Mouse (Mus musculus) macrophage (primary cell): ENCODE measurements around the gene Olfr378. TPM values are rescaled to one million over a fixed set of nuclear protein-coding genes. Genes with fewer than 3 reads are reported as not detected.

ENCODE experiments used
- H3K27ac ChIP-seq: fragments of 350-480 bp; formaldehyde crosslinking; 2 replicates; pipeline ENCODE4 v1.9.0; 2021
- H3K36me3 ChIP-seq: fragments of 350-480 bp; formaldehyde crosslinking; 2 replicates; pipeline ENCODE4 v1.9.0; 2021; ENCODE audit errors: inconsistent target
- H3K4me3 ChIP-seq: fragments of 350-480 bp; formaldehyde crosslinking; 2 replicates; pipeline ENCODE4 v1.9.0; 2021; ENCODE audit errors: inconsistent target
- H3K79me2 ChIP-seq: fragments of 350-480 bp; formaldehyde crosslinking; 2 replicates; pipeline ENCODE4 v1.9.0; 2021; ENCODE audit errors: inconsistent target
- WGBS: methylation state at CpG from one replicate; pipeline ENCODE4 v1.1.7; 2026; ENCODE audit warnings: inconsistent platforms; ENCODE audit not compliant: missing documents; 5-methylcytosine and 5-hydroxymethylcytosine counted together
- polyA plus RNA-seq: library from polyadenylated mRNA; stranded (reverse); fragments of 250-400 nt; gene quantifications from 3 replicates; pipeline ENCODE4 v1.2.4, GENCODE M21; 2018; ENCODE audit warnings: inconsistent platforms
- total RNA-seq, 78 experiments: library from RNA; depleted of rRNA; stranded (reverse); fragments of 250-400 nt; gene quantifications; 1 replicate in 9 of 78; 2 replicates in 24 of 78; 3 replicates in 43 of 78; 4 replicates in 2 of 78; pipeline ENCODE4 v1.2.4; 2018; ENCODE audit warnings: inconsistent platforms in 56 of 78

Olfr378 gene
- not detected for total RNA-seq (2018; cell fraction: chromatin; rRNA removed)
- total RNA-seq (2018; cell fraction: cytosol; rRNA removed) = not detected
- total RNA-seq (2018; cell fraction: nucleus; rRNA removed) = not detected
- not detected in 3 replicates for polyA plus RNA-seq

- H3K27ac ChIP-seq = no peak within 1 kb of the TSS
- no CpG with 5 or more reads among the region's 1 CpGs for WGBS
- H3K79me2 ChIP-seq = no peaks in the 10 kb centered on the region
Observed at GRCm38 (mm10) chr11:73428377-73428776, at the start of gene Olfr378. Gene Olfr378, minus strand, starts transcription at chr11:73428477.

GRCm38 (mm10) chr11:73457408-73457807 lies 29.1 kb upstream of the Olfr378 start, which contains the start of gene Olfr380:
Gene Olfr380, minus strand, starts transcription at chr11:73457508.
- WGBS = no CpG with 5 or more reads among the region's 1 CpGs
- Histone ChIP-seq H3K79me2 (no peaks in the 10 kb centered on the region), H3K4me3 (no peak within 1 kb of the TSS), H3K36me3 (no peaks in the 10 kb centered on the region), H3K27ac (no peak within 1 kb of the TSS)

More at GRCm38 (mm10) chr11:73428377-73428776, at the start of gene Olfr378:
- no peak within 1 kb of the TSS for H3K4me3 ChIP-seq
- no peaks in the 10 kb centered on the region for H3K36me3 ChIP-seq

- Histone ChIP-seq H3K36me3 (no peaks in the 10 kb centered on the region), H3K79me2 (no peaks in the 10 kb centered on the region), H3K27ac (no peak within 1 kb of the TSS), H3K4me3 (no peak within 1 kb of the TSS)
Observed at GRCm38 (mm10) chr11:73399514-73399913, 28.8 kb downstream of the Olfr378 start, which contains the start of gene Olfr1. Gene Olfr1, minus strand, starts transcription at chr11:73399614.

- no peaks in the 10 kb centered on the region for H3K79me2 ChIP-seq
- H3K36me3 ChIP-seq = no peaks in the 10 kb centered on the region
- H3K27ac ChIP-seq = no peak overlapping the region
- no peak overlapping the region for H3K4me3 ChIP-seq
- 63% methylated on average over 4 of the region's 4 CpGs for WGBS
Observed at GRCm38 (mm10) chr11:73395374-73395773, 32.9 kb downstream of the Olfr378 start.

Other genes starting within 250 kb of the Olfr378 start
- 28.3 to 65.1 TPM (median 44.3 TPM) in 3 replicates for gene Ctns, start 229.4 kb downstream of the Olfr378 start, polyA plus RNA-seq
- gene Shpk, start 229.0 kb downstream of the Olfr378 start, polyA plus RNA-seq = 3.1 to 4.5 TPM (median 3.4 TPM) in 3 replicates
- not detected in 3 replicates for gene Trpv1, start 194.2 kb downstream of the Olfr378 start, polyA plus RNA-seq
- gene Trpv3, start 161.1 kb downstream of the Olfr378 start, polyA plus RNA-seq = not detected in 3 replicates
- 0.83 to 3.9 TPM (median 1.8 TPM) in 3 replicates for gene Aspa, start 98.9 kb downstream of the Olfr378 start, polyA plus RNA-seq
- gene Gm49340, start 98.7 kb downstream of the Olfr378 start, polyA plus RNA-seq = not detected in 3 replicates
- not detected in 3 replicates for gene Spata22, start 98.7 kb downstream of the Olfr378 start, polyA plus RNA-seq
- not detected in 3 replicates for gene Olfr20, start 77.7 kb downstream of the Olfr378 start, polyA plus RNA-seq
- gene Olfr376, start 57.2 kb downstream of the Olfr378 start, polyA plus RNA-seq = not detected in 3 replicates
- gene Olfr1, start 28.9 kb downstream of the Olfr378 start, polyA plus RNA-seq = not detected in 3 replicates
- gene Olfr380, start 29.0 kb upstream of the Olfr378 start, polyA plus RNA-seq = not detected in 3 replicates
- gene Olfr381, start 63.1 kb upstream of the Olfr378 start, polyA plus RNA-seq = not detected in 3 replicates
- not detected in 3 replicates for gene Olfr382, start 88.7 kb upstream of the Olfr378 start, polyA plus RNA-seq
- not detected in 3 replicates for gene Olfr385, start 164.5 kb upstream of the Olfr378 start, polyA plus RNA-seq
- gene Olfr384, start 170.1 kb upstream of the Olfr378 start, polyA plus RNA-seq = not detected in 3 replicates